In genomic region chr4:88744207-88744606, GRCm38 (mm10) we compare ENCODE assay signal across 1 mouse cellular context.
TF ChIP-seq lines count a peak whose summit lies in the region.

No protein-coding gene starts in this region.

TF ChIP-seq in MEL, 35 proteins besides CTCF, POLR2A, EP300 and RAD21 (continued from another document):
- no peak for TF ChIP-seq NELFE (IDR thresholded peaks at IDR 0.05; ENCODE audit: low read depth, low read length)
- no peak for TF ChIP-seq USF2 (IDR thresholded peaks at IDR 0.05; ENCODE audit: borderline replicate concordance in 1 of 2, insufficient read depth in 1 of 2, low read depth in 1 of 2, low read length in 2 of 2)
- no peak for TF ChIP-seq MYC (IDR thresholded peaks at IDR 0.05; ENCODE audit: low read depth, low read length)
- TF ChIP-seq MXI1 (IDR thresholded peaks at IDR 0.05; ENCODE audit: low read depth, low read length): no peak
- TF ChIP-seq TCF12 (IDR thresholded peaks at IDR 0.05; ENCODE audit: low read depth, low read length): no peak
- TF ChIP-seq GABPA (IDR thresholded peaks at IDR 0.05; ENCODE audit: low read depth, low read length): no peak
TF ChIP-seq in MEL: peak in this region for 0.
